Mouse (Mus musculus): ENCODE data around the gene Pi4k2a.

Gene Pi4k2a

GRCm38 (mm10) chr19:42071886-42072608 lies 18.2 kb upstream of the Pi4k2a start:
- no peak for TF ChIP-seq GATA4 (IDR thresholded peaks at IDR 0.05; ENCODE audit: insufficient replicate concordance, low read length)

GRCm38 (mm10) chr19:42072802-42073201 lies 17.5 kb upstream of the Pi4k2a start:
- no peak for TF ChIP-seq GATA4 (IDR thresholded peaks at IDR 0.05; ENCODE audit: insufficient replicate concordance, low read length)

DNA sequence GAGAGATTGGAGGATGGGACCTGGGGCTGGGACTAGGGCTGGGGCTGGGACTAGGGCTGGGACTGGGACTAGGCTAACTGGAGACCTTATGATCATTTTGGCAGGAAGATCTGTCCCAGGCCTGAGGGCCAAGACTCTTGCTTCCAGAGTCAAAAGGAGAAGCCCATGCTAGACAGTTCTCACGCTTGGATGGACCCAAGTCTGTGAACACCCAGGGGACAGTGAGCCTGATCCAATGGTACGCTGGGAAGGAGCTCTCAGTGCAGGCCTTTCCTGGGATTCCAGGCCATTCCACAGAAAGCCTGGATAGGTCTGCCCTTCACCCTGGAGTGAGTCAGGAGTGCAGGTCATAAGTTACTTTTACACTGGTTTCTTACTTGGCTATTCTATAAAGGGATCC lies 15.2 kb upstream of the Pi4k2a start:
- TF ChIP-seq GATA4 (IDR thresholded peaks at IDR 0.05; ENCODE audit: insufficient replicate concordance, low read length) = no peak

DNA sequence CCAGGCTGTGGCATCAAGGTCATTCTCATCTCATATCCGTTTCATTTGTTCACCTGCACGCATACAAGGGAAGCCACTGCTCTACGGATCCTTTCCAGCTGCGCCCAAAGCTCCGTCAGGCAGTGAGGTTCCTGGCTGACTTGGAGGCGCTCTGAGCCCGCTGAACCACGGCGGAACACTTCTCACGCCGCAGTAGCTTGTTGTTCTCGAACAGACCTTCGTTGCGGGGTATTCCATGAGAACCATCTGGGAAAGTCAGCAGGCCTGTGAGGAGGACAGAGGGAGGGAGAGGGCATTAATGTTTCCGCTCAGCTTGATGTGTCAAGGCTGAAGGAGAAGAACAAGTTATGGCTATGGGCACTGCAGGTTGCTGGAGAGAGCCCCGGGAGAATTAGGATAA lies 14.3 kb upstream of the Pi4k2a start:
- no peak for TF ChIP-seq GATA4 (IDR thresholded peaks at IDR 0.05; ENCODE audit: insufficient replicate concordance, low read length)

DNA sequence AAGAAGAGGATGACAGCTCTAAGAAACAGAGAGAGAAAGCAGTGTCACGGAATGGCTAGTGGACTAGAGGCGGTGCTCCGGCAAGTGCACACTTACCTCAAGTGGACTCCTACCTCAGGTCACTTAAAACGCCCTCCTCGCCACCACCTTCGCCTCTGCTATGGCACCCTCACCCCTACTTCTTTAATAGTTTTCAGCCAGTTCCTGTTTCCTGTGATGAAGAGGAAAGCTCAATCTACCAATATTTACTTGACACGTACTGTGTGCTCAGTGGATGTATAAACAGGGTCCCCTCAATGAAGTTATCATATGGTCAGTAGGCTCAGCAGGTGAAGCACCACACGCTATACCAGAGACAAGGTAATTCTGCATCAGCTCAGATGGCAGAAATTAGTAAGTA lies 11.7 kb upstream of the Pi4k2a start:
- TF ChIP-seq GATA4 (IDR thresholded peaks at IDR 0.05; ENCODE audit: insufficient replicate concordance, low read length) = no peak

DNA sequence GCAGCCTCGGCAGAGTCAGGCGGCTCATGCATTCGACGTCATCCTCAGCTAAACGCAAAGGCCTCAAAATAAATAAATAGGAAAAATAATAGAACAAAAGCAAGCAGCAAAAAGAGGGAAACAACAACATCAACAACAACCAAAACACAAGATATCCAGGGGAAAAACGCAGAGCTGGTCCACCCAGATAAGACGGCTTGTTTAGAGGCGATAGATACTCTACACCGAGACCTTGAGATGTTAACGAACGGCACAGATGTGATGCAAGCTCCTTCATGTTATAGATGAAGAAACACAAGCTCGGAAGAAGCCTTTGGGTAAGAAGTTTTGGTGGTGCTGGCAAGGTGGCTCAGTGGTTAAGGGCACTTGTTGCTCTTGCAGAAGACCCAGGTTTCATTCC lies 11.3 kb upstream of the Pi4k2a start:
- no peak for TF ChIP-seq GATA4 (IDR thresholded peaks at IDR 0.05; ENCODE audit: insufficient replicate concordance, low read length)

DNA sequence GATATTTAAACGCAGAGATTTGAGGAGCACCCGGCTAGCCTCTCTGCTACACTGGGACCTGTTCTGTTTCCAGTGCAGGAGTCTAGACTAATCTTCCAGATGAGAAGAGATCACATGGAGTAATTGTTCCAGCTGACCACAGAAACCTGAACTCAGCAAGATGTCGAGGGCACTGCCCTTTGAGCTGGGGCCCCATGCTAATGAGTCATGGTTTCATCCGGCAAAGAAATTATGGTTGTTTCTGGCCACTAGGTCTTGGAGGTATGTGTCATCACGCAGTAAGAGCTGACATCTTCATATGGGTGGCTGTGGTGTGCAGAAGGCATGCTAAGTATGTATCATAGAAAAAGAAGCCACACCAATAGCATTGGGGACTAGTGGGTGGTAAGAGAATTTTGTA lies 10.3 kb upstream of the Pi4k2a start:
- TF ChIP-seq GATA4 (IDR thresholded peaks at IDR 0.05; ENCODE audit: insufficient replicate concordance, low read length) = no peak

GRCm38 (mm10) chr19:42080469-42080868 lies 9.8 kb upstream of the Pi4k2a start:
- TF ChIP-seq GATA4 (IDR thresholded peaks at IDR 0.05; ENCODE audit: insufficient replicate concordance, low read length) = no peak

DNA sequence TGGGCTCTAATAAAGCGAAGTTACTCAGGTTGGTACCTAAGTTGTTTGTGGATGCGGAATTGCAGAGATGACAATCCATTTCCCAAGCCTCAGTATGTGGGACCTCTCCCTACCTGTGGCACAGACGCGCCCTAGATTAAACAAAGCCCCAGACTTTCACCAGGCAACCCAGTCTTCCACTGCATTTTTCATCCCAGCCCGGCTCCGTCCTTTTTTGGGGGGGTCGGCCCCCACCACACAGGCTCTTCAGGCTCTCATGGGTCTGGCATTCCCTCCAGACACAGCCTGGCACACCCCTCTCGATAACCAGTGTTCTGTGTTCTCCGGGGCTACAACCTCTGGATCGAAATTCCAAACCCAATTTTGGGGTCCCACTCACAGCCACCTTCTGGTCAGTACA lies 4.6 kb upstream of the Pi4k2a start:
- no peak for TF ChIP-seq GATA4 (IDR thresholded peaks at IDR 0.05; ENCODE audit: insufficient replicate concordance, low read length)

DNA sequence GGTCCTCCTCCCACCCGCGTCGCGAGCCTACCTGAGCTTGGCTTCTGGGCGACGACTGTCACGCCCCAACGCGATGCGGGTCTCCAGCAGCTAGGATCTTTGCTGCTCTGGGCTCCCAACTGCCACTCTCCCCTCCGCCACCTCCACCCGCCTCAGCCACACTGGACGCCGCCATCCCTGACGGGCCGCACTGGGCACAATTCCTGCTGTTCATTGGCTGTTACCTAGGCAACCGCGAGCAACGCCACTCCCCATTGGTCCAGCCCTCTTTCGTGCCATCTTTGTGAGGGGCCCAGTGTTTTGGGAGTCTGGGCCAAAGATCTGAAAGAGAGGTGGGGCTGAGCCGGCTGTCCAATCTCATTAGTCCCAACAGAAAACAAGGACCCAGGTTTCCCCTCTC lies 4.1 kb upstream of the Pi4k2a start, which contains the start of gene Morn4:
Gene Morn4 (minus strand): TSS at position 192 of the 400 bp plus-strand sequence.
- no peak for TF ChIP-seq GATA4 (IDR thresholded peaks at IDR 0.05; ENCODE audit: insufficient replicate concordance, low read length)

GRCm38 (mm10) chr19:42089103-42089747 lies 1.0 kb upstream of the Pi4k2a start:
- no peak for TF ChIP-seq GATA4 (IDR thresholded peaks at IDR 0.05; ENCODE audit: insufficient replicate concordance, low read length)

GRCm38 (mm10) chr19:42090637-42091141 lies 419 bp downstream of the Pi4k2a start:
- no peak for TF ChIP-seq GATA4 (IDR thresholded peaks at IDR 0.05; ENCODE audit: insufficient replicate concordance, low read length)

- TF ChIP-seq GATA4 (IDR thresholded peaks at IDR 0.05; ENCODE audit: insufficient replicate concordance, low read length) = no peak
Observed at GRCm38 (mm10) chr19:42099406-42099805, 9.1 kb downstream of the Pi4k2a start.

DNA sequence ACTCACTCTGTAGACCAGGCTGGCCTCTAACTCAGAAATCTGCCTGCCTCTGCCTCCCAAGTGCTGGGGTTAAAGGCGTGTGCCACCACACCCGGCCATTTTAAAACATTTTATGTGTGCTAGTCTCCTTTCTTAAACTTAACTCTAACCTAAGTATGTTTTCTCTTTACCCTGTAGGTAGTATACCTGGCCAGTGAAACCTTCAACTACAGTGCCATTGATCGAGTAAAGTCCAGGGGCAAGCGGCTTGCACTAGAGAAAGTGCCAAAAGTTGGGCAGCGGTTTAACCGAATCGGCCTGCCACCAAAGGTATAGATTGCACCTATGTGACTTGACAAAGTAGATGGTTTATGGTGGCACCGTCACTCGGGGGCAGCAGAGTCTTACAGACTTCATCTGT lies 14.4 kb downstream of the Pi4k2a start:
- TF ChIP-seq GATA4 (IDR thresholded peaks at IDR 0.05; ENCODE audit: insufficient replicate concordance, low read length) = no peak

DNA sequence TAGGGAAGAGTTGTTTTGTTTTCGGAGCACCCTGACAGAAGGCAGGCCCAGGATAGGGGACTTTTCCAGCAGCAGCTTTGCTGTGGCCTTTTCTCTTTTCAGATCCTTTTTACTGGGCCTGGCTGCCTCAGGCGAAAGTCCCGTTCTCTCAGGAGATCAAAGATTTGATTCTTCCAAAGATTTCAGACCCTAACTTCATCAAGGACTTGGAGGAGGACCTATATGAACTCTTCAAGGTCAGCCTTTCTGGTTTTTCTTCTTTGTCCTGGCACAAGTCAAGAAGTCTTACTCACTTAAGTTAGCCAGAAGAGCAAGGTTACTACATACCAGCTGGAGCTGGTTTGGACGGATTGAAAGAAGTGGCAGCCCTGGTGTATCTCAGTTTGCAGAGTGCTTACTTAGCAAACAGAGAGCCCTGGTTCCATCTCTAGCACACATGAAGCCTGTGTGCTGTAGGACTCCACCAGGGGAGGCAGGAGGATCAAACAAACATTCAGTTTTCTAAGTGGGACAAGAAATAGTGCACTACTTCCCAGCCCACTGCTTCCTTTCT lies 25.6 kb downstream of the Pi4k2a start:
- no peak for TF ChIP-seq GATA4 (IDR thresholded peaks at IDR 0.05; ENCODE audit: insufficient replicate concordance, low read length)

- TF ChIP-seq GATA4 (IDR thresholded peaks at IDR 0.05; ENCODE audit: insufficient replicate concordance, low read length) = no peak
Observed at GRCm38 (mm10) chr19:42118142-42118541, 27.9 kb downstream of the Pi4k2a start.
